Mouse (Mus musculus): ENCODE measurements at regions not wholly inside any gene's neighbourhood (a gene's known extent, or its start where the extent isn't known, plus 50 kb on each side); places are given as distances from the start of the nearest gene placed in this dataset.

- TF ChIP-seq POLR2A (IDR thresholded peaks at IDR 0.05; ENCODE audit: insufficient read depth, low read length) (no peak), CTCF (IDR thresholded peaks at IDR 0.05; ENCODE audit: low read depth, low read length) (no peak), EP300 (IDR thresholded peaks at IDR 0.05; ENCODE audit: insufficient read depth, low read depth, low read length) (no peak)
These were observed 88.1 kb upstream of the Akirin2 start for GRCm38 (mm10) chr4:34462591-34462990.
